Mouse (Mus musculus): ENCODE data around the gene Mmp17. TPM values are rescaled to one million over a fixed set of nuclear protein-coding genes. Genes with fewer than 3 reads are reported as not detected.

The Mmp17 gene
- total and polyA plus RNA-seq, 2 experiments from 2014 or later: 0.41 to 2.6 TPM

- Histone ChIP-seq H3K4me1 (ENCODE audit: control insufficient read depth, insufficient read depth) (peaks cover 16% of the 10 kb centered on the region), H3K9ac (replicated peaks; ENCODE audit: low read depth, low read length) (no peak overlapping the region), H3K27ac (ENCODE audit: low read depth) (no peak overlapping the region), H3K4me3 (ENCODE audit: low read depth, low read length) (no peak overlapping the region), H3K36me3 (replicated peaks; ENCODE audit: control insufficient read depth, insufficient read depth, low read length) (no peaks in the 10 kb centered on the region), H3K9me3 (replicated peaks; ENCODE audit: control insufficient read depth, low read length) (no peaks in the 10 kb centered on the region), H3K4me2 (ENCODE audit: low read depth, low read length) (no peak overlapping the region), H3K27me3 (ENCODE audit: control insufficient read depth, insufficient read depth, low read length) (peaks cover 45% of the 10 kb centered on the region)
- no peak for ATAC-seq (ENCODE audit: insufficient read depth, low read depth)
- DNase-seq (ENCODE audit: low spot score): no peak
- WGBS: 53% methylated on average over 9 of the region's 9 CpGs
- TF ChIP-seq EP300 (IDR thresholded peaks at IDR 0.05; ENCODE audit: low read depth): no peak
- TF ChIP-seq CTCF (IDR thresholded peaks at IDR 0.05; ENCODE audit: low read depth): no peak
Observed at GRCm38 (mm10) chr5:129580572-129580971, 3.4 kb upstream of the Mmp17 start.

- no peak overlapping the region for H3K27ac ChIP-seq (ENCODE audit: low read depth)
- TF ChIP-seq EP300 (IDR thresholded peaks at IDR 0.05; ENCODE audit: low read depth): no peak
- no peak for TF ChIP-seq CTCF (IDR thresholded peaks at IDR 0.05; ENCODE audit: low read depth)
- WGBS: 53% methylated on average over 7 of the region's 7 CpGs
- DNase-seq (ENCODE audit: low spot score) (no peak), ATAC-seq (ENCODE audit: insufficient read depth, low read depth) (no peak)
- H3K36me3 ChIP-seq (replicated peaks; ENCODE audit: control insufficient read depth, insufficient read depth, low read length): no peaks in the 10 kb centered on the region
- H3K4me2 ChIP-seq (ENCODE audit: low read depth, low read length): no peak overlapping the region
- no peaks in the 10 kb centered on the region for H3K9me3 ChIP-seq (replicated peaks; ENCODE audit: control insufficient read depth, low read length)
- no peak overlapping the region for H3K9ac ChIP-seq (replicated peaks; ENCODE audit: low read depth, low read length)
- H3K27me3 ChIP-seq (ENCODE audit: control insufficient read depth, insufficient read depth, low read length): peaks cover 49% of the 10 kb centered on the region
- H3K4me3 ChIP-seq (ENCODE audit: low read depth, low read length): no peak overlapping the region
- peaks cover 16% of the 10 kb centered on the region for H3K4me1 ChIP-seq (ENCODE audit: control insufficient read depth, insufficient read depth)
Observed at GRCm38 (mm10) chr5:129581015-129581414, 3.0 kb upstream of the Mmp17 start.

- Histone ChIP-seq H3K27me3 (ENCODE audit: control insufficient read depth, insufficient read depth, low read length) (peaks cover 69% of the 10 kb centered on the region), H3K4me2 (ENCODE audit: low read depth, low read length) (peak overlapping the region; percentile 100), H3K4me3 (ENCODE audit: low read depth, low read length) (peak overlapping the region; percentile 83), H3K9me3 (replicated peaks; ENCODE audit: control insufficient read depth, low read length) (no peaks in the 10 kb centered on the region), H3K36me3 (replicated peaks; ENCODE audit: control insufficient read depth, insufficient read depth, low read length) (no peaks in the 10 kb centered on the region), H3K4me1 (ENCODE audit: control insufficient read depth, insufficient read depth) (peaks cover 16% of the 10 kb centered on the region), H3K9ac (replicated peaks; ENCODE audit: low read depth, low read length) (0 out of 2 replicates have a peak overlapping the region, but pooled peaks have one; percentile 65), H3K27ac (ENCODE audit: low read depth) (no peak overlapping the region)
- no peak for DNase-seq (ENCODE audit: low spot score)
- ATAC-seq (ENCODE audit: insufficient read depth, low read depth): no peak
- TF ChIP-seq EP300 (IDR thresholded peaks at IDR 0.05; ENCODE audit: low read depth) (no peak), CTCF (IDR thresholded peaks at IDR 0.05; ENCODE audit: low read depth) (no peak)
- WGBS: 3% methylated on average over 12 of the region's 12 CpGs
Observed at GRCm38 (mm10) chr5:129583331-129583730, 638 bp upstream of the Mmp17 start.

- peak overlapping the region; percentile 83 for H3K4me3 ChIP-seq (ENCODE audit: low read depth, low read length)
- H3K4me2 ChIP-seq (ENCODE audit: low read depth, low read length): peak overlapping the region; percentile 100
- no peaks in the 10 kb centered on the region for H3K9me3 ChIP-seq (replicated peaks; ENCODE audit: control insufficient read depth, low read length)
- no peak overlapping the region for H3K27ac ChIP-seq (ENCODE audit: low read depth)
- DNase-seq (ENCODE audit: low spot score) (no peak), ATAC-seq (ENCODE audit: insufficient read depth, low read depth) (0 out of 2 replicates have a peak, but pooled peaks have one; percentile 12)
- peaks cover 16% of the 10 kb centered on the region for H3K4me1 ChIP-seq (ENCODE audit: control insufficient read depth, insufficient read depth)
- WGBS: under 1% methylated on average over 71 of the region's 76 CpGs
- peak overlapping the region; percentile 65 for H3K9ac ChIP-seq (replicated peaks; ENCODE audit: low read depth, low read length)
- peaks cover 71% of the 10 kb centered on the region for H3K27me3 ChIP-seq (ENCODE audit: control insufficient read depth, insufficient read depth, low read length)
- TF ChIP-seq CTCF (IDR thresholded peaks at IDR 0.05; ENCODE audit: low read depth): no peak
- no peak for TF ChIP-seq EP300 (IDR thresholded peaks at IDR 0.05; ENCODE audit: low read depth)
- H3K36me3 ChIP-seq (replicated peaks; ENCODE audit: control insufficient read depth, insufficient read depth, low read length): no peaks in the 10 kb centered on the region
Observed at GRCm38 (mm10) chr5:129584583-129585541, 893 bp downstream of the Mmp17 start.

- H3K4me1 ChIP-seq (ENCODE audit: control insufficient read depth, insufficient read depth): peaks cover 16% of the 10 kb centered on the region
- ATAC-seq (ENCODE audit: insufficient read depth, low read depth) (peak; percentile 24), DNase-seq (ENCODE audit: low spot score) (peak; percentile 54)
- 0% methylated on average over 17 of the region's 17 CpGs for WGBS
- peak overlapping the region; percentile 100 for H3K4me2 ChIP-seq (ENCODE audit: low read depth, low read length)
- TF ChIP-seq CTCF (IDR thresholded peaks at IDR 0.05; ENCODE audit: low read depth): peak; percentile 92
- no peak for TF ChIP-seq EP300 (IDR thresholded peaks at IDR 0.05; ENCODE audit: low read depth)
- peak overlapping the region; percentile 83 for H3K4me3 ChIP-seq (ENCODE audit: low read depth, low read length)
- no peak overlapping the region for H3K9ac ChIP-seq (replicated peaks; ENCODE audit: low read depth, low read length)
- H3K27me3 ChIP-seq (ENCODE audit: control insufficient read depth, insufficient read depth, low read length): peaks cover 71% of the 10 kb centered on the region
- H3K36me3 ChIP-seq (replicated peaks; ENCODE audit: control insufficient read depth, insufficient read depth, low read length): no peaks in the 10 kb centered on the region
- no peaks in the 10 kb centered on the region for H3K9me3 ChIP-seq (replicated peaks; ENCODE audit: control insufficient read depth, low read length)
- no peak overlapping the region for H3K27ac ChIP-seq (ENCODE audit: low read depth)
Observed at GRCm38 (mm10) chr5:129586016-129586415, 2.0 kb downstream of the Mmp17 start.

Data from heart, postnatal 0 days (tissue).